ENCODE assay signal across 8 mouse cellular contexts in genomic region chr11:103116008-103116818, GRCm38 (mm10). TPM values are rescaled to one million over a fixed set of nuclear protein-coding genes. Genes with fewer than 3 reads are reported as not detected.
A peak's percentile ranks its signal among the peaks of the same experiment; 100 is the strongest.
DNase-seq lines count a peak whose midpoint lies in the region; ATAC-seq lines count a peak whose summit lies in the region.

TSS of gene Hexim1 (plus strand) at chr11:103116231.

- H3K27me3 ChIP-seq in heart, embryonic 12.5 days (replicated peaks): no peaks in the 10 kb centered on the region
- H3K27me3 ChIP-seq in liver, embryonic 12.5 days (replicated peaks): peaks cover 20% of the 10 kb centered on the region
- H3K27me3 ChIP-seq in stomach, embryonic 15.5 days (replicated peaks): no peaks in the 10 kb centered on the region

- H3K27ac ChIP-seq in heart, embryonic 12.5 days (ENCODE audit: poor library complexity, severe bottlenecking): peak within 1 kb of the TSS; percentile 91
- H3K27ac ChIP-seq in liver, embryonic 12.5 days: peak within 1 kb of the TSS; percentile 96
- H3K27ac ChIP-seq in stomach, embryonic 15.5 days: peak within 1 kb of the TSS; percentile 95

- peaks cover 24% of the 10 kb centered on the region for H3K4me1 ChIP-seq in heart, embryonic 12.5 days (replicated peaks)
- H3K4me1 ChIP-seq in liver, embryonic 12.5 days: peaks cover 66% of the 10 kb centered on the region
- H3K4me1 ChIP-seq in stomach, embryonic 15.5 days: peaks cover 27% of the 10 kb centered on the region

- H3K36me3 ChIP-seq in heart, embryonic 12.5 days: no peaks in the 10 kb centered on the region
- H3K36me3 ChIP-seq in liver, embryonic 12.5 days: peaks cover 4% of the 10 kb centered on the region; the same call in 1 of the 2 replicates
- no peaks in the 10 kb centered on the region for H3K36me3 ChIP-seq in stomach, embryonic 15.5 days

- DNase-seq in CD4-positive helper T cell, adult 2 months (ENCODE audit: low read depth, low spot score): peak; percentile 100
- DNase-seq in brain, embryonic 18.5 days (ENCODE audit: low read depth, low spot score): peak; percentile 100
- DNase-seq in kidney, postnatal 10 days: peak; percentile 100
- peak; percentile 100 for DNase-seq in natural killer cell, adult 2 months (ENCODE audit: low spot score in 2 of 2)

- peak; percentile 83 for ATAC-seq in erythroid progenitor cell, adult 5-6 weeks (replicated peaks; ENCODE audit: low FRiP score, poor library complexity, severe bottlenecking)
- ATAC-seq in heart, embryonic 12.5 days (ENCODE audit: insufficient number of reproducible peaks, low FRiP score): peak; percentile 95
- peak; percentile 93 for ATAC-seq in liver, embryonic 12.5 days
- peak; percentile 94 for ATAC-seq in stomach, embryonic 15.5 days (ENCODE audit: insufficient read depth, low FRiP score, low read depth)

- peak within 1 kb of the TSS; percentile 65 for H3K4me3 ChIP-seq in heart, embryonic 12.5 days
- peak within 1 kb of the TSS; percentile 77 for H3K4me3 ChIP-seq in liver, embryonic 12.5 days
- peak within 1 kb of the TSS; percentile 74 for H3K4me3 ChIP-seq in stomach, embryonic 15.5 days (replicated peaks)

- WGBS in heart, embryonic 12.5 days: under 1% methylated on average over 53 of the region's 53 CpGs
- whole genome bisulfite sequencing in liver, embryonic 12.5 days (ENCODE audit: insufficient replicate concordance): 2% methylated on average over 53 of the region's 53 CpGs
- WGBS in stomach, embryonic 15.5 days: under 1% methylated on average over 53 of the region's 53 CpGs

- peak within 1 kb of the TSS; percentile 95 for H3K9ac ChIP-seq in heart, embryonic 12.5 days
- peak within 1 kb of the TSS; percentile 88 for H3K9ac ChIP-seq in liver, embryonic 12.5 days
- H3K9ac ChIP-seq in stomach, embryonic 15.5 days: peak within 1 kb of the TSS; percentile 57

- no peaks in the 10 kb centered on the region for H3K9me3 ChIP-seq in heart, embryonic 12.5 days (replicated peaks)
- H3K9me3 ChIP-seq in liver, embryonic 12.5 days (replicated peaks): no peaks in the 10 kb centered on the region
- no peaks in the 10 kb centered on the region for H3K9me3 ChIP-seq in stomach, embryonic 15.5 days

- peak within 1 kb of the TSS; percentile 90 for H3K4me2 ChIP-seq in heart, embryonic 12.5 days
- H3K4me2 ChIP-seq in liver, embryonic 12.5 days: peak within 1 kb of the TSS; percentile 99
- peak within 1 kb of the TSS; percentile 80 for H3K4me2 ChIP-seq in stomach, embryonic 15.5 days

RNA-seq across cellular contexts. Expression of gene Hexim1, which starts in this region (rescaled TPM):
- 7.5 and 14.1 TPM in 2 replicates for total RNA-seq in erythroid progenitor cell, adult 5-6 weeks (2015; ENCODE audit: low replicate concordance)
- total RNA-seq in erythroid progenitor cell, adult 5-6 weeks (2017; ENCODE audit: low replicate concordance): 20.8 and 26.7 TPM in 2 replicates
- polyA plus RNA-seq in heart, embryonic 12.5 days (2016; fragmentation: Nextera tagmentation; extraction: Ambion mirVana): 2.8 and 3.0 TPM in 2 replicates
- polyA plus RNA-seq in liver, embryonic 12.5 days (2016; fragmentation: Nextera tagmentation; extraction: Ambion mirVana): 2.4 and 3.0 TPM in 2 replicates
- 5.1 and 5.4 TPM in 2 replicates for polyA plus RNA-seq in stomach, embryonic 15.5 days (2015; fragmentation: Nextera tagmentation; extraction: Ambion mirVana)

Comparison
In these comparisons a context has a peak if more than half of its experiments do, and no peak if none do; other contexts are left out.
1. Peak in every context shown above with its lines: DNase-seq, ATAC-seq, H3K4me3 ChIP-seq and H3K27ac ChIP-seq.